Mouse (Mus musculus): ENCODE data around the gene Tnfrsf25.
A peak's percentile ranks its signal among the peaks of the same experiment; 100 is the strongest.

Gene Tnfrsf25

DNA sequence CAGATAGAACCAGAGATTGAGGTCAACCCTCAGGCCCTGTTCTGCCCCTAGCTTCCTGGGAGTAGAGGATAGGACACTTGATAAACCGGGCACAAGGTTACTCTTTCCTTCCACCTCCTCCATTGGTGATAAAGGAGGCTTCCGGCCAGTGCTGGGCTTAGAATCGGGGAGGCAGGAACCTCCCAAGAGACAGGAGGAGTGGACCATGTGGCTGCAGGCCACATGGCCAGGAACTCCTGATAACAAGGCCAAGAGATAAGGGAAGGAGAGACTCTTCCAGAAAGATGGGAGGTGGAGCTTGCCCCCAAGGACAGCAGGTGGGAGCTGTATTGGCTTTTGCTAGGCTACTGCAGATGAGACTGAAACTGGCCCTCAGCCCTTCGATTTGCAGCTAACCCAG, 34.8 kb downstream of the Tnfrsf25 start:
- no peak for DNase-seq

DNA sequence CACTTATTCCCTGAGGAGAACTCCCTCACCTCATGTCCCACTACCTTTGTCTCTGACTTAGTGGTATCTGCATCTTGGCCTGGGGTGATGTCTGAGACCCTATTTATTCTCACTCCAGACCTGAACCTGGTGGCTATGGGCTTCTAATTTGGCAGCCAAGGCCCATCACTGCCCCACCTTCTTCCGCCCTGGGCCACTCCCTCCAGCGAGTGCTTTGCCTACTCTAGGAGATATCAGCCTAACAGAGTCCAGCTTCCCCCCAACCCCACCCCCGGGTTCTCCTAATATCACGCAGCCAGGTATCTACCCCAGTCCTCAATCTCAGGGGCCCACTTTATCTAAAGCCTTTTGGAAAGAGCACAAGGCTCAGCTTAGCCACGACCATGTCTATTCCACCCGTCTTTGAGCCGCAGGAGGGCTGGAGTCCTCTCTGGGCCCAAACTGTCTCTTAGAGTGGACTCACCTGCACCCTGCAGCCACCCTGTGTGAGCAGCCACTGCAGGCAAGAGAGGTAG, 35.8 kb downstream of the Tnfrsf25 start:
- no peak for DNase-seq

DNA sequence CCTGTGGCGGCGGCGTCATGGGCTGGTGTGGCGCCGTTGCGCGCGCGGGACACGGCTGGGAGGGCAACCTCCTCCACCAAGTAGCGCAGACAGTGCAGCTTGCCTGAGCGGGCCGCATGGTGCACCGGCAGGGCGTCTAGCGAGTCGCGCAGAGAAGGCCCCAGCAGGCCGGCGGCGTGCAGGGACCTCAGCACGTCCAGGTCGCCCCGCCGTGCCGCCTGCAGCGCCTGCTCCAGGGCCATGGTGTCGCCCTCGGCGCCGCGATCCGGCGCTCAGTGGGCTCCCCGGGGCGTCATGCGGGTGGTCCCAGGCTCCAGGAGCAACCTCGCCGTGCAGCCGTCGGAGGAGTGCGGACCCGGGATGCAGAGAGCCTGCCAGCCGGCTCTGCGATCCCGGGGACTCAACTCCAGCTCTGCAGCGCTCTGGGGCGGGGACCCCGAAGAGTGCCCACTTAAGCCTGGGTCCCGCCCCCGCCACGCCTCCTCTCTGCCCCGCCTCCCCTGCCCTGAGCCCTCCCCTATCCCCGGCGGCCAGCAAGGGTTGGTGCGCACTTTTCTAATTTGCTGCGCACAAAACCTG, 36.3 kb downstream of the Tnfrsf25 start, which contains the start of gene Espn:
Gene Espn (minus strand): TSS at position 406 of the 579 bp plus-strand sequence.
- peak; percentile 79 for DNase-seq

DNA sequence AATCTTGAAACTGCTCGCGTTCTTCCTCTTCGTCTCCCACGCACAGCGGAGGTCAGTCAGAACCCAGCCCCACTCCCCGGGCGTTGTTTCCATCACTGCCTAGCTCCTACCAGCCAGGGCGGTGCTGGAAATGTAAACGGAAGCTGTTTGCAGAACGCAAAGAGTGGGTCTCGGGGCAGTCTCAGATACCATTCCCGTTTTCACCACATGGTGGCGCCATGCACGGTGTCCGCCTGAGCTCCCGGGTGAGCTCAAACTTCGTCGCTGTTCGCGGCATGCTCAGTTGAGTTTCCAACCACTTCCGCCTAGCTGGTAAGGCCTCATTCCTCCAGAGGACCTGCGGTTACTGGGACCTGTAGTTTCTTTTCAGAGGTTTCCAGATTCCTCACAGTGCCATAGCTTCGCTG, 38.0 kb downstream of the Tnfrsf25 start:
- DNase-seq, result peak; percentile 87

DNA sequence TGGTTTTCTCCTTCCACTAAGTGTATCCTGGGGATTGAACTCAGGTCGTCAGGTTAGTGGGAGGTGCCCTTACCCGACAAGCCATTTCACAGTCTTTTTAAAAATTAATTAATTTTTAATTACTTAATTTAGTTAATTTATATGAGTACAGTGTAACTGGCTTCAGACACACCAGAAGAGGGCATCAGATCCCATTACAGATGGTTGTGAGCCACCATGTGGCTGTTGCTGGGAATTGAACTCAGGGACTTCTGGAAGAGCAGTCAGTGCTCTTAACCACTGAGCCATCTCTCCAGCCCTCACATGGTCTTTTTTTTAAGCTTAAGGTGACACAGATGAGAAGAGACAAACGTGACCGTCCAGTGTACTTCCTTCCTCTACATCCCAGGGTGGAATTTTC, 39.3 kb downstream of the Tnfrsf25 start:
- no peak for DNase-seq

DNA sequence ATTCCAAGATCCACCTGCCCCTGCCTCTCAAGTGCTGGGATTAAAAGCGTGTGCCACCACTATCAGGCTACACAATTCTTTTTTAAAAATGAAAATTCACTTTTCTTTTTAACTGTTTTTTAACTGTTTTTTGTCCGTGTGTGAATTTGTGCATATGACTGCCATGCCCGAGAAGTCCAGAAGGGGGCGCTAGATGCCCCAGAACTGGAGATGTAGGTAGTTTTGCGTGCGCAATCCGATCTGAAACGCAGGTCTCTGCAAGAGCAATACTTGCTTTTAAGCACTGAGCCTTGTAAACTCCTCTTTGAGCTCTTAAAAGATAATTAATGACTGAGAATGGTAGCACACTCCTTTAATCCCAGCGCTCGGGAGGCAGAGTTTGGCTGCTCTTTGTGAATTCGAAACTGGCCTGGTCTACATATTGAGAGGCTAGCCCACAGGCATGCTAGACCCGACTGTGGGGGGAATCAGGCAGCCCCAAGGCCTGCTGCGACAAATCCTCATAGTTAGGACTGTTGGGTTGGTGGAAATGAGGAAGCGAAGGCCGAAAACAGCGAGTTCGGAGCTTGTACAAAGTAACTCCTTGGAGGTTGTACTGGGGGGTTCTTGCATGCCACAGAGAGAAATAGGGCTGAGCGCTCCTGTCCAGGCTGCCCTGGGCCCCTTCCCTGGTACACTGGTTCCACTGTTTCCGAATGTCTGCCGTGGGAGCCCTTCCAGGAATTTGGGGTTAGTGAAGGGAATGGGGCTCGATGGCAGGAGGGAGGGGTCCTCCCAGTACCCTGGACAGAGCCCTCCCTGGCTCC, 42.2 kb downstream of the Tnfrsf25 start:
- peak; percentile 49 for DNase-seq

DNA sequence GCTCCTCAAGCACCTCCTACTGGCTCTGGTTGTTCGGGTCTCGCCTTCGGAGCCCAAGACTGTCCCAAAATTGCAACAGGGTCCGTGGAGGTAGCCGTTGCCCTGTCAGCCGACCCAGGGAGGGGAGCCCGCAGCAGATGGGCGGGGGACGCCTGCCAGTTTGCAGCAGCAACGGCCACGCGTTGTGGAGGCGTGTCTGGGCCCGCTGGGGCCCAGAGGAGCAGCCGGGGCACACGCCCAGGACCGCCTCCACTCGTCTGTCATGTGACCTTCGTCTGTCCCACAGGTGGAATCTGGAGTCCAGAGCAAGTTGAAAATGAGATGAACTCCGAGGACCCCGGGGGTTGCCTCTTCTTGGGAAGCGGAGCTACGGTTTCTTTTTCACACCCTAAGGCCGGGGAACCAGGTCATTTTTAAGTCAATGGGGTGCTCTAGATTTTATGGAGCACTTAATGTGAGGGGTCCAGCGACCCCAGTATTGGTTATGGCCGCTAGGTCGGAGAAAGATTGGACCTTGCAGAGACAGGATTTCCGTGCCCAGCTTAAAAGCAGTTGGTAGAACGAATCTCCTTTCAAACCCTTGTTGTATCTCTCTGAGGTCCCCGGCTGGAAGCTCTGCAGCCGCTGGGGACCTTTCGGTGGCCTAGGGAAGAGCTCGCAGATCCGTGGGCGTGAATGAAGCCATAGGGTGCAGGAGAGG, 43.0 kb downstream of the Tnfrsf25 start, which contains the start of gene Hes2:
Gene Hes2 (plus strand): TSS at position 283 of the 700 bp plus-strand sequence.
- peak; percentile 55 for DNase-seq

DNA sequence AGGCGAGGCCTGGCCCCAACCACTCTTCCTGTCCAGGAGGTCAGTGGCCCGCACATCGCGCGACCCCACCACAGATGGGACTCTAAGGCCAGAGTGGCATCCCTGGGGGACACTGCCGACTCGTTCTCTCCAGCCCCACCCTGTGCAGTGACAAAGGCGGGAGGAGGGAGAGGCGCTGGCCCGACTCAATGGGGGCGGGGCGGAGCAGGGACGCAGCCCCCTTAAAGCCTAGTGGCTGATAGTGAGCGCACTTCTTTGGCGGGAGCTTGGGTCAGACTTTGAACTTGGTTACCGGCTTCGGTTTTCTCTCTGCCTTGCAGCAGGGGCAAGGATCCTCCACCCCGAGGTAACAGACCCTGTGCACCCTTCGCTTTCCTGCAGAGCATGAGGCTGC, 43.5 kb downstream of the Tnfrsf25 start:
- DNase-seq, result peak; percentile 50

DNA sequence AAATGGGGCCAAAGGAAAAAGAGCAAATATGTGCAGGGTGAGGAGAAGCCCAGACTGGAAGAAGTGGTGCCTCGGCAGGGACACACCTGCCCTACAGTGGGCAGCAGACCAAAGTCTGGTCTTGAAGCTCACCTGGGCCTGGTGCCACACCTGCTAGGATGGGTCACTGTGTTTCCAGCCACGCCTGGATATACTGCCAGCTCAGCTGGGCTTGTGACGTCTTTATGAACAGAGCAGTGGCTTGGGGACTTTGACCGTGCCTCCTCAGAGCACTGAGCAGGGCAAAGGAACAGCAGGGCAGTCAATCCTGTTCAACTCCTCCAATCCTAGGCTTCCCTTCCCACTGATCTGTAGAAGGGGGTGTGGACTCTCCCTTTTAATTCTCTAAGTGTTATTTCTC, 45.0 kb downstream of the Tnfrsf25 start:
- peak; percentile 79 for DNase-seq

DNA sequence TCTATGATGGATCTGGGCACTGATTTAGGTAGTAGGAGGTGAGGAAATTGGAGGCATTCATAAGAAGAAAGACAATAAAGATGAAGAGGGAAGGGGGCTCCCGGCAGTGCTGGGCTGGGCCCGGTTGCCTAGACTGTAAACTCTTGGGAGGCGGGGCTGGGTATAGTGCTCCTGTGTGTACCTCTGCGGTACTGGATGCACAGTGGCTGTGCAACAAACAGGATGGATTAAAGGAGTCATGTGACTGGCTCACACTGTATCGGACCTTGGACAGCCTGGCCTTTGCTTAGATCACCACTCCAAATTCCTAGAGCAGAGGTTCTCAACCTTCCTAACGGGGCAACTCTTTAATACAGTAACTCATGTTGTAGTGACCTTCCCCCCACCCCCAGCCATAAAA, 45.9 kb downstream of the Tnfrsf25 start:
- peak; percentile 61 for DNase-seq

DNA sequence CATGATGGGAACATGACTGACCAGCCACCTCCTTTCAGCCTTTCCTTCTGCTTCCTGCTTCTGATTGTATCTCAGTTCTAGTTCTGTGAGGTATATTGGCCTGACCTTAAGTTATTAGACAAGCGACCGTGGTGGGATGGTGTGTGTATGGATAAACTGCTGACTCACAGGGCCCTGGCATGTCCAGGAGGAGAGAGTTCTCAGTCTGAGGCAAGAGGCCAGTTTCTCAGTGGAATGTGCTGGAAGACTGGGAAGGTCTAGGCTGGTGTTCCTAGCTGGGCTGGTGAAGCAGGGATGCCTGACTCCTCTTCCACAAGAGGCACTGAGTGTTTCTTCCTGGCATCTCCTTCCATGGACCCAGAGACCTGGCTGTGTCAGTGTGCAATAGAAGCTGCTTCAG, 47.0 kb downstream of the Tnfrsf25 start:
- DNase-seq, result no peak

DNA sequence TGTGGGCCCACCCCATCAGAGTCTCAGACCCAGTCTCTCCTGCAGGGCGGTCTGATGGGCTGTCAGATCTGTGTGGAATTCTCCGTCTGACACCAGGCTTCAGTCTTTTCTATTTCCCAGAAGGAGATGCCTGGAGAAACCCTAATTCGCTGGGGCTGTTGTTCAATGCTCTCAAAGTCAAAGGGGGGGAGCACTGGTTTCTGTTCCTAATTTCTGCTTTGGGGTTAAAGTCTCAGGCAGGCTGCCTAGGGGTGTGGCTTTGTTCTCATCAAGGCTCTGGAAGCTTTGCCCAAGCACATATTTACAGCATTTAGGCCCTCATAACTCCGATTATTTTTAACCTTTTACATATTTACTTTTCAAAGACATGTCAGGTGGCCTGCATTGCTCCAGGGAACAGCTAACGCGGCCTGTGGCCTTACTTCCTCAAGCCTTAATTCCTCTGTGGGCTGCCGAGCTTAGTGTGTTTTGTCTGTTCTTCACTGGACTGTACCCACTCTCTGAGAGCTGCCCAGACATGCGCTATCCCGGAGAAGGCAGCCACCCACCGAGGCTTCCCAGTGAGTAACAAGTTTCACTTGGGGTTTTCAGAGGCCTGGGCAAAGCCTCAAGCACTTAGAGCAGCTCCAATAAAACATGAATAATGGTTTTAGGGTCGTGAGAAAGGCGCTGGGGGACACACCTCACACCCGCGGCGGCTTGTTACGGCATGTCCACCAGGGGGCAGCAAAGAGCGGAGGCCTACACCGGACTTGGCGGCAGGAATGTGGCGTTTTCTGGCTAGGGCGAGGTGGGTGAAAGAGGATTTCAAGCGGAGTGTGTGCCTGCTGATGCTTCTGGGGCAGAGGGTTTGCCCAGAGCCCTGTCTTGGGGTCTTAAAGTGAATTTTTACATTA, 49.5 kb downstream of the Tnfrsf25 start:
- peak; percentile 76 for DNase-seq

DNA sequence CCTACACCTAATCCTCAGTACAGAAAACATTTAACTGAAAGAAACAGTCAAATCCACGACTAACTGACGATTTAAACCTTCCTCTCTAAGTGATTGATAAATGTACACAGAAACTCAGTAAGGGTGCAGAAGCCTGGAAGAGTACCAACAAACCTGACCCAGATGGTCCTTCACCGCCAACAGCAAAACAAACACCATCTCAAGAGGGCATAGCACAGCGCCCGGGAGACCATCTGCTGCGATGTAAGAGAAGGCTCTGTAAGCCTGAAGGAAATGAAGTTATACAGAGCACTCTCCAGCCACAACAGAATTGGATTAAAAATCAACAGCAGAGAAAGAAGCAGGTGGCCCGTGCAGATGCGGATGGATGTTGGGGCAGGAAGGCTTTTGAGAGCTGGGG, 52.3 kb downstream of the Tnfrsf25 start:
- DNase-seq, result no peak

DNA sequence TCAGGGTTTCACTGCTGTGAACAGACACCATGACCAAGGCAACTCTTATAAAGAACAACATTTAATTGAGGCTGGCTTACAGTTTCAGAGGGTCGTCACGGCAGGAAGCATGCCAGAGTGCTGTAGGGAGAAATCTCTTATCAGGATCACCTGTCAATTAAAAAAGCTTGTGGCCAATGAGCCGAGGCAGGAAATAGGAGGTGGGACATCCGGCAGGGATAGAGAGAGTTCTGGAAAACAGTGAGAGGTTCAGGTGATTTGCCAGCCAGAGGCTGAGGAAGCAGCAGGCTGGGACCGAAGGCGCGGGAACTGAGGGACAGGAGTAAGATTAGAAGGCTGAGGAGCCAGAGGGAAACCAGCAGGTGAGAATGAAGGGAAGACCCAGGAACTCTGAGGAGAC, 53.4 kb downstream of the Tnfrsf25 start:
- no peak for DNase-seq
